Mouse (Mus musculus) E14TG2a.4 (cell line): ENCODE data around the gene Vamp4.

Experiments used
- CTCF ChIP-seq: conservative IDR thresholded peaks from 2 replicates; pipeline ENCODE4 v1.5.1; 2014; ENCODE audit warnings: low read length
- NANOG ChIP-seq: IDR thresholded peaks from 2 replicates; pipeline ENCODE4 v1.6.1; 2014; ENCODE audit warnings: borderline replicate concordance, low read length, mixed read lengths

GRCm38 (mm10) chr1:162554193-162554592 is 16.1 kb upstream of the Vamp4 start:
- TF ChIP-seq CTCF: no peak
- no peak for TF ChIP-seq NANOG
